Mouse (Mus musculus) mesoderm, embryonic 11.5 days (tissue): ENCODE results near the gene Cacna1c.

Experiments used
- DNase-seq: peaks from one replicate; pipeline ENCODE4 v3.0.0-alpha.2; 2012; ENCODE audit warnings: low read depth, low spot score

Cacna1c gene

DNA sequence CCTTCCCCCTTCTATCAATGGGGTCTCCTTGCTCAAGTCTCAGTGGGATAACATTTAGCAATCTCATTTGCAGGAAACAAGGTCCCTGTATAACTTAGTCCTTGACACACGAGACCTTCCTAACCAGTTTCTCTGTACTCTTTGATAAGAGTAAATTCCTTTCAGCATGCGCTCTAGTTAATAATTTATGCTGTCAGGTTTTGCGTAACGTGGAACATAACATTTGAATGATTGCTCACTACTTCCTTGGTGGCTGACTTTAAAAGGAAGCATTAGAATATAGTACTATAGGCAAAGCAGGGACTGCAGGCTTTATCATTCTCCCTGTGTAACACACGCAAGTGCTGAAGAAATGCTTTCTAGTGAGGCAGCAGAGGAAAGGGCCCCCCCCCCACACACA is 232.9 kb downstream of the Cacna1c start:
- DNase-seq: no peak

DNA sequence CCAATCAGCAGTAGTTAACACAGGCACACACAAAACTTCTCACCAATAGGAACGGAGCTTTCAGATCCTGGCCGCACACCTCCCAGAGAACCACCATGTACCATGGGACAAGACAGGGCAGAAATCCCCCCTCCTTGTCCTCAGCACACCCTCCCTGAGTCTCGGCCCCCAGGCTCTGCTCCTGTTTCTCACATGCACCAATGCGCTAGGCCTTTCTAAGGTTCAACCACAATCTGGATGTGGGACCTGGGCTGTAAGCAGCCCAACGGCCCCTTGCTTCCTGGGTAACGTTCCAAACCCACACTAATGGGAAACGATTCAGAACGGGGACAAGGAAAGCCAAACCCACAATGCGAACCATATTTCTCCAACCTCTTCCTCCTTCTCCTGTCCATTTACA is 237.7 kb downstream of the Cacna1c start:
- no peak for DNase-seq

DNA sequence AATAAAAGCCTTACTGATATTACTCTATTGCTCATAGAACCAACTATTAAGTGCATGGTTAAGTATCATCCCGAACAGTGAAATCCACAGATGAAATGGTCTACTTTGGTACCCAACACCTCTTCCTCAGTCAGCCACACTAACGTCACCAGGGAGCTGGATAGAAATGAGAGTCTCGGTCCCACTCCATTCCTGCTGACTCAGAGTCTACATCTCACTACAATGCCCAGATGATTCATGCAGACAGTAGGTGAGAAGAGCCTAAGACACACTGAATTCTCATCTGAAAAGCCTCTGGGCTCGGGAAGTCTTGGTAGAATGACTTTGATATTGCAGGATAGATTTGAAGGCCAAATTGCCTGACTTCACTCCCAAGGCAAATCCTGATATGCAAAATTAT is 240.0 kb downstream of the Cacna1c start:
- no peak for DNase-seq

DNA sequence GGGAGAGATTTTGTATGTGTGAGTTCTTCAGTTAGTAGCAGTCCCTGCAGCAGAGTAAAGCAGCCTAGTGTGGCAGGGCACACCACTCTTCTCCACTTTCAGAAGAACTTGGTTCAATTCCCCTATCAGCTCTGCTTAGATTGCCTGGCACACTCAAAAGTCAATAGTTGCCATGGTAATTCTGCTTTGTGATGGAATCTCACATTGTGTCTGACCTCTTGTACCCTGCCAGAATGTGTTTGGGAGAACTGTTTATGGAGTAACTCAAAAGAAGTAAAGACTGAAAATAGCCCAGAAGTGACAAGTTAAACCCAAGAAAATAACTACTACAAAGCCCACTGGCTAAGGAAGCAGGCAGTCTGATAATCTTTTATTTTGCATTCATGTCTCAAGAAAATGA is 240.4 kb downstream of the Cacna1c start:
- DNase-seq: no peak

DNA sequence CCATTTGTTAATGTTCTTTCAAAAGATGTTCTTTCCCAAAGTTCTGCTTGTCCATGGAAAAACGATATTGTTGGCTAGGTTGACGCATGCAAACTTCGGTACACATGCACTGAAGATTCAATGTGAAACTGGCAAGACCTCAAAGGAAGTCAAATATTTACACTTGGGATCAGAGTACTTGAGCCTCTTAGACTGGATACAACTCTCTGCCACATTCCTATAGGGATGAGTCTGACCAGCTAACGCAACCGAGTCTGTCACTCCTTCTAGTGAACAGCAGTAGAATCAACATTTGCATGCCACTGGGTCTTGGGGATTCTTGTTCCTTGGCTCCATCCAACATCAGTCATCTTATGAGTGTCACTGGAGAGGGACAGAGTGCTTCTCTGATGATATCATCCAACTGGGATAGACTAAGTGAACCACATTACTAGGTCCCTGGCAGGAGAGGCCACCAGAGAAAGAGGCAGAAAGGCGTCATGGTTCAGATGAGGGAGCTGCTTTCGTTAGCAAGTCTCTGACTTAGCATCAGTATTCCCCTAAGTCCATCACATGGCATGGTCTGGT is 241.1 kb downstream of the Cacna1c start:
- no peak for DNase-seq

DNA sequence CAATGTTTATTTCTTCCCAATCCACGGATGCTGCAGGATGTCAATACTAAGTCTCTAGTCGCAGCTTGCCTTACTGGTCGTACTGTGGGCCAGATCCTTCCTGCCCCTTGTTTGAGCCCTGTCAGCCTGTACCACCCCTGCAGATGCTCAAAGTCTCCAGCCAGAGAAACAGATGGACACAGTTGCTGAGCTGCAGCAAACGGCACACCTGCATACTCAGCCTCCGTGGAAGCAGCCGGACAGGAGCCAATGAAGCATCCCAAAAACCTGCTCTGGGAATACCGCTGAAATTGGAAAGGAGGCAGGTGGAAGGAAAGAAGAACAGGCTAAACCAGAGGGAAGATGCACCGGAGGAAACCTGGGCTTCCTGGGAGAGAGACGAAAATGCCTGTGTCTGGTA is 243.8 kb downstream of the Cacna1c start:
- DNase-seq: no peak

DNA sequence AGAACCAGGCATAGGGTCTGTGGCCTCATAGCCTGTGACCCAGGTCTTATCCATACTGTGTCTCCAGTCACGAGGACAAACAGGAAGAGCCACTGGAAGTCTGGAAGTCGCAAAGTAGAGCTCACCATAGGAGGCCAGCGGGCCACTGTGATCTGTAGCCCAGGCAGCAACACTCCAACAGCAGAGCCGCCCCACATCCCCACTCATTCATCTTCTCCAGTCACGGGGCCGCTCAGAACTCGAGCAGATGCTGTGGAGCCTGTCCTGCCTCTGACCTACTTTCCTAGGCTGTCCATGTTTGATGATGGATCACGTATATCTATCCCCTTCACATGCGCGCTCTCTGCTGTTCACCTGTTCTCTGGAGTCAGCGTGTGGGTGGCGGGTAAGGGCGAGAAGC is 246.0 kb downstream of the Cacna1c start:
- DNase-seq: no peak

DNA sequence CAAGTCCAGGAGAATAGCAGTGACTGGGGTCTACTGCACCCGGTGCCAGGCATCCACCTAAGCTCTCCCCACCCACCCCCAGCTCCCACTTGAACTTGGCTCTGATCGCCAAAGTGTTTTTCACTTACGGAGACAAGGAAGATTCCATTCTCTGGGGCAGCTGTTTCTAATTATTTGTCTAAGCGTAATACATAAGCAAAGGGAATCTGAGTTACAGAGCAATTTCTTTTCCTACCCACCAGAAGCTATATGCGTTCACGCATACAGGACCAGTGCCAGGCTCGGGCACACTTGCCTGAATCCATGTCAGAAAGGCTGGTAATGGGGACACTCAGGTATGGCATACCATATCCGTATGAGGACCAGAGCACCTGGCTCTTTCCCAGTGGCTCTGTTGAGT is 248.9 kb downstream of the Cacna1c start:
- DNase-seq: no peak

DNA sequence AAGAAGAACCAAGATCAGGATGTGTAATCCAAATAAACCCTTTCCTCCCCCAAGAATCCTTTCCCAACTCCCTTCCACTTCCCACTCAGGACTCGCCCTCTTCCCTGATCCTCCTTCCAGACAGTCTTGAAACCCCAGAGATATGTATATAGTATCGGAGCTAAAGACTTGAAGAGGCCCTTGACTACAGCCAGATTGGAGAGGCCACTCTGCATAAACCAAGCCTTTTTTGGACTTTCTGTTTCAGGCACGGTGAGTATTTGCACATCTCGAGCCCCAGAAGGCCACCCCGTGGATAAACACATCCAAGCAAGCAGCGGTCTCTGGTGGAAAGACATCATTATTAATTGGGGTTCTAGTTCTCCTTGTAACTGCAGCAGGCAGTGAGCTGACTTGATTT is 249.6 kb downstream of the Cacna1c start:
- DNase-seq: no peak

DNA sequence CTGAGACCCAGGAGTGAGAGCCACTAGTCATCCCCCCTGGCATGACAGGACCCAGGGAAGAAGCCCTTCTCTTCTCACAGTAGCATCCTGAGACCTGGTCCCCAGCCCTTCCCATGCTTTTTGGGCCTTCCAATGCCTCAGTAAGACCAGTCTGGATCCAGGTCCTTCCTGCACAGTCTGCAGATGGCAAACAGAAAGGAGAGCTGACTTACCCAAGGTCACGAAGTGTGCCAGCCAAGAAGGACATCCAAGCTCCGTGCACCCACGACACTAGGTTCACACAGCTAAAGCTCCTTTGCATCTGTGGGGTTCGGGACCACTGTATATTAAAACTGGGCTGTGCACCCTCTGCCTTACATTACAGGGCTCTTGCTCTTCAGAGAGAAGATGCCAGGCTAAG is 252.1 kb downstream of the Cacna1c start:
- no peak for DNase-seq

DNA sequence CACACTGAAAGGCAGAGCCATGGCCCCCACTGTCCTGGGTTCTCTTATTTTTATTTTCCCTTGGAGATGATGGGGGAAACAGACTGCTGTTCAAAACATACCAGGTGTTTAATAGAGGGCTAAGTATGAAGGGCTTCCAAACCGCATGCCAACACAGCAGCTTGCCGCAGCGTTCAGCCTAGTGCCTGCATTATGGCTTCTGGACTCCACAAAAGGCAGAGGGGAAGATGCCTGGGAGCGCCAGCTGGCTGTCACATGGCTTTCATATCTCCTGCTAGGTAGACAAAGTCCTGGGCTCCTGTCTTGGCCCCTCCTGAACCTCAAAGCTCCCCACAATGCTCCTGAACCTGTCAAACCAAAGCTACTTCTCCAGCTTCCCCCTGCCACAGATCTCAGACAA is 254.4 kb downstream of the Cacna1c start:
- DNase-seq: no peak

DNA sequence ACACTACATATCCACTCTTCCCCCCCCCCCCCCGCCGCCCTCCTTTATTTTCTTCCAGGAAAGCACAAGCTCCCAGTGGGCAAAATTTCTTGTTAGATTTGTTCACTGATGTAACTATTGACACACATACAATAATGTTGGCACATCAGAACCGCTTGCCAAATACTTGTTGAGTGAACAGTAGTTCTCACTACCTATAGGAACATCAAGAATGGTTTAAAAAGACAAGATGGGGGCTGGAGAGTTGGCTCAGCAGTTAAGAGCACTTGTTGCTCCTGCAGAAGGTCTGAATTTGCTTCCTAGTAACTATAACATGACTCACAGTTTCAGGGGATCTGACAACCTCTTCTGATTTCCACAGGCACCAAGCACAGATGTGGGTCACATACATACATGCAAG is 255.2 kb downstream of the Cacna1c start:
- DNase-seq: no peak

DNA sequence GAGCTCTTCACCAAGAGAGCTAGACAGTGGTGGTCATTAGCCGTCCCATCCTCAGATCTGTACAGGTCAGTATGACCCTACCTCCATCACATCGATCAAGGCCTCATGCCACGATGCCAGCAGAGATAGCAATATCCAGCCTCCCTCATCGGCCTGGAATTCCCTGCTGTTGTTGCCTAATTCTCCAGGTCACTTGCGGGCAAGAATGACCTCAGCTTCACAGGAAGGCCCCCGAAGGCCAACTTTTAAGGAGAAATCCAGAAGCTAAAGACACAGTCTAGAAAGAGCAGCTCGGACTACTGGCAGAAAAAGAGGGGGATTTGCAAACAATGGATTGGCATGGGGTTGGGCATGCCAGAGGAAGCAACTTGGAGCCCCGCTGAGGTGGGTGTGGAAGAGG is 256.6 kb downstream of the Cacna1c start:
- DNase-seq: no peak

DNA sequence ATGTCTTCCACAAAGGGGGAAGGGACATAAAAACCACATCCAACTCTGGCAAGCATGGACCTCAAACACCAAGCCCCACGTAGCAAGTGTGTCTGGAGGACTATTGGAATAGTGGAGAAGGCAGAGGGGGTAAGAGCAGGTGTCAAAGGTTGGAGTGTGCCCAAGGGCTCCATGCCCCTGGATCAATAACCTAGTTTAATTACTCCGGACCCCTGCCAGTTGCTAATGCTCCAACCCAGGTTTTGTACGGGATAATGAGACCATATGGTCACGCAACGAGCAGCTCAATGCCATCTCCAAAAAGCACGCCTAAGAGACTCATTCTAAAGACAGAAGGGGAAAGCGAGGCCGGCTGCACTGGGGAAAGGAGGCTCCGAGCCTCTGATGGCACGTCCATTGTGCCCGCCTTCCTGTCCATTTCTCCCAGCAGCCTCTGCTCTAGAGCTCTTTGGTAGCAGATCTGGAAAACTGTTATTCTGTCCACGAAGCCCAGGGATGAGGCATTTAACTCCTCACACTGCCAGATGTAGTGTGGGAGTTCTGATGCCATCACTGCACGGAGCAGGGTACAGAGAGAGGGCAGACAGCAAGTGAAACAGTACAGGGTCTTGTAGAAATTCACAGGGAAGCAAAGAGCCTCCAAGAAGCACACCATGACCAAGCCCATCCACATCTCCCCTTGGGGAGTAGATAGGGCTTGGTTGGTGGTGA is 257.7 kb downstream of the Cacna1c start:
- no peak for DNase-seq

DNA sequence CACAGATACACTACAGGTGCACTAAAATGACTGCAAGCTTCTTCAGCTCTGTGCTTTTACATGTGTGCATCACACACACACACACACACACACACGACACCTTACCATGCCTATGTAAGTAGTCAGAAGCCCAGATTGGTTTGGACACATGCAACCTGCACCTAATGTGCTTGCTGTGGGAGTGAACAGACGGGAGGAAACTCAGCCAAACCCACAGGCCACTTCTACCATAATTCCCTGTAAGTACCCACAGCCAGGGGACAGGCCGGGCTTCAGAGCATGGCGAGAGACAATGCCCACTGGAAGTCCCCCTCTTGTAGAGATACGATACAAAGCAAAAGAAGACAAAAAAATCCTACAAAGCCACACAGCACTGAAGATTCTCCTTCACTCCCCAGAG is 258.7 kb downstream of the Cacna1c start:
- no peak for DNase-seq

DNA sequence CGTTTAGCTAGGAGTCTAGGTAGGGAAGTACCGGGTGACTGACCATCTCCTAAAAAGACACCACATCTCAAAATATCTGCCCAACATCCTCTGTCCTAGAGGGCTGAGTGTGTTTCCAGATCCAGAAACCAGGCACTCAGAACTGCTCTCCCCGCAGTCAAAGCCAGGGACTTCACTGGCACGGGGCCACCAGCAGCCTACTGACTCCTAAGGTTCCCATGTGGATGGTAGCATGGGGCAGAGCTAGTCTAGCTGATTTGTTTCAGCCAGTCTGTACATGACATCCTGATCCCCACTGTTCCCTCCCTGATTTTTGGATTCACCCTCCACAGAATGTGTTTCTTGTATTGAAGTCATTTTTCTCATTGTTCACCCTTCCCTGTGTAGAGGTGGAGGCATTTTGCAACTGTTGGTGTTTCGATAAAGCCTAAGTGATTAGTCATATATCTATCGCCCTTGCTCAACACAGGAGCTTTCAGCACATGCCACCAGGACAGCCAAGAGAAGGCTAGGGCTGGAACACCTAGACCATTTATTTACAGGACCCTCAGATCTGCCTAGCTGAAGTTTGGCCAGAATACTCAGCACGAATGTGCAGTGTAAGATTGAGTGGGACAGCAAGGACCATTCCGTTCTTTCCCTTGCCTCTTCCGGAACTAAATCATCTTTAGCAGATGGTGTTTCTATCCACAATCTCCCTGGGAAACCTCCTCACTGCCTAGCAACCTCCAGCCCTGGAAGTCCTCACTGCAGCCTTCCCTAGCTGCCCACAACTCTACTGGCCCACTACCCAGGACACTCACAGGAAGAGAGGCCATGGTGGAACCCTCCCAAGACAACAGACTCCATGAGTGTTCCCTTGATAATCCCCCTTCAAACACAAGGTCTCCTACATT is 260.4 kb downstream of the Cacna1c start:
- DNase-seq: no peak

DNA sequence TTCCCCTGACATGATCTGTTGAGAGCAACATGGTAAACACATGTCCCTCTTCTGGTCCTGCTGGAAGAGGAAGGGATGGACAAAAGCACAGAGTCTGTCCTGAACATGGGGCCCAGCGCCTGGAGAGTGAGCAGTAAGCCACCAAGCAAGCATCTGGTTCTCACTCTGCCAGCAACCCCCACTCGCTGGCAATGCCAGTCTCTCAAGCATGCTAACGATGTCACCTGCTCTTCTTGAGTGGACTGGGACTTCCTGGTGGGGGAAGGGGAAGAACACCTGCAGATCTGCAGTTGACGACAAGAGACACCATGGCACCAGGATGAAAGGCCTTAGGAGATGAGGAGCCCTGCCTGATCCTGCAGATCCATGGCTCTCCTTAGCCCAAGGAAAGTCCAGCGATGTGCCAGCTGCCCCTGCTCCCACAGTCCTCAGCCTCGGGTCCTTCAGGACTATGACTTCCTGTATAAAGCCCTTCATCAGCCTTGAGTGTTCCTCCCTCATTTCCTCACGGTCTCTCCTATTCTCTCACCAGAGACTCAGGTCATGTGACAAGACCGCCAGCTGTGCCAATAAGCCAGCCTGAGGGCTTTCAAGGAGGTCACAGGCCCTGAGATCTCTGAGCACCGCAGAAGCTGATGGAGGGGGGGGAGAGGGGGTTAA is 261.8 kb downstream of the Cacna1c start:
- no peak for DNase-seq

DNA sequence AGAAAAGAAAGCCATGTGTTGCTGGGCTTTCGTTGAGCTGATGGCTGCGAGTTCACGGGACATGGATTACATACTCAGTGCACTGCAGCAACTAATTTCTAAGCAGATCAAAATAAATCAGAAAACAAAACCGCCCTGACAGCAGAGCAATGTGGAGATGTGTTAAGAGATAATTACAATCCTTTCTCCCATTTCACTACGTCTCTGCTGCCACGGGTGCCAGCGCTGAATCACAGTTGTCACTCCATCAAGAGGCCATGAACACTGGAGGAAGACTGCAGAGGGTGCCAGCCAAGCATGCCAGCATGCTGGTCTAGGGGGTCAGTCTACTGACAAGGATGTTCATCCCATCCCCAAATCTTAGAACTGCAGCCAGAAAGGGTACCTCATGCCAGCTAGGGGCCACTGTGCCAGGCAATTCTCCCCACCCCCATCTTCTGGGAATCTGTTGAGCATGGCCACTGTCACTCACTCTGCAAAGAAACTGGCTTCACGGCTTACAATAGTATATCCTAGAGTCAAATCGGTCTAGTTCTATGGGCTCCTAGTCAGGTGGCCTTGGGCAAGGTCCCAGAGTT is 263.1 kb downstream of the Cacna1c start:
- no peak for DNase-seq

DNA sequence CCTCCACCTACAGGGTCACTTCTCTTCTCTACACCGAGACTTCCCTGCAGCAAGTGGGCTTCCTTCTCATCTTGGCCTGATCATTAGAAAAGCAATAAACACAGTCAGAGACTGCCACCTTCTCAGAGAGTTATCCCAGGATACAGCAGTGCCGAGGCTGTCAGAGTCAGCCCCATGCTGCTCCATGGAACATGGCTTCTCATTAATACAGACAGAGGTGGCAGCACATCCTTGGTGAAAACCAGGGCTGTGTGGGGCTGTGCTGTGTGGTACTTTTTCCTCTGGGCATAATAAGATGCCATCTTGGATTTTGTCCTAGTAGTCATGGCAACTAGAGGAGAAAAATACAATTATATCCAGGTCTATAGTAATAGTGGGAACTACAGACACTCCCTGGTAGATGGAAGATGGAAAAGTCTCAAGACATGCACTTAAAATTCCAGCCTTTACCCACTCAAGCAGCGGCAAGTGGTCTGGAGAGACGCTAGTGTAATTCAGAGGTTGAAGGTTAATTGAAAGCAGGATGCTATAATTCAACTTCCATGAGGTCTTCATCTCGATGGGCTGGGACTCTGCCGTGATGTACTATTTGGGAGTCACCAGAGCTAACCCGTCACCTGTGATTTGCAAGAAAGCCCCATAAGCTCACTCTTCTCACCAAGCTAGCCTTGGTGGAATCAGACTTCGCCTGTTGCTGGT is 264.1 kb downstream of the Cacna1c start:
- DNase-seq: peak; percentile 61

DNA sequence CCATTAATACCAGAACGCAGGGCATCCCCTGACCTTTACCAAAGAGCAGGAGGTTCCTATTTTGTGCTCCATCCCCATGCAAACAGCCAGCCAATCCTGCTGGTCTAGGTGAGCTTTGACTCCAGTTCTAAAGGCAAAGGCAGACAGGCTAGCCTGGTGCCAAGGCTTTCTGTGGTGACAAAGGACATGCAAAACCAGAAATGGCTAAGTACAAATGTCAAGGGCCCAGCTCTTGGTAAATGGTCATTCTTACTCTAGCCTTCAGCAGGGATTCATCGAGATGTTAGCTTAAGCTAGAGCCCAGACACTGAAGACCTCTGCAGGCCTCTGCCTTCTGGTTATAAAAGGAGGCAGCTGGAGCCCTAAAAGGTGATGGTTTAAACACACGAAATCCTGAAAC is 269.5 kb downstream of the Cacna1c start:
- DNase-seq: no peak

DNA sequence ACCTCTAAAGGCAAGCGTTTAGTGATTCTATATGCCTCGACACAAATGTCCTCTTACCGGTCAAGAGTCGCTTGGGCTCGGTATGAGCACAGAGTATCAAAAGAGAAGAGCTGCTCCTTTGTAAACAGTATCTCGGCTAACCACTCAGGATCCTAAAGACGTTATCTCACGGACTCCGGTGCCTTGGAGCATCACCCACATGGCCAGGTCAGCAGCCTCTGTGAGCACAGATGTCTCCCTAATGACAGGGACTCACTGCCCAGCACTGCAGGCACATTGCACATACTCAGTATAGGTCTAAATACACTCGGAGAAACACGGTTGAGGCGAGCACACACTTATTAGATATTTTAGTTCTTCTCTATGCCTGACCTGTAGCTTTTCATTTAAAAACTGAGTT is 271.8 kb downstream of the Cacna1c start:
- DNase-seq: no peak
